Mouse (Mus musculus): ENCODE data around the gene Nynrin. TPM values are rescaled to one million over a fixed set of nuclear protein-coding genes. Genes with fewer than 3 reads are reported as not detected.
A peak's percentile ranks its signal among the peaks of the same experiment; 100 is the strongest.

Gene Nynrin
- polyA plus RNA-seq, 1 experiment from 2014 or later: 20.2 TPM

- ATAC-seq (replicated peaks; ENCODE audit: low FRiP score) (peak; percentile 5; the same call in 1 of the 2 replicates), DNase-seq (ENCODE audit: low spot score) (peak; percentile 83)
- WGBS: under 1% methylated on average over 31 of the region's 32 CpGs
- peaks cover 15% of the 10 kb centered on the region; the same call in 1 of the 2 replicates for H3K4me1 ChIP-seq (replicated peaks; ENCODE audit: control insufficient read depth, insufficient read depth, low read length)
- H3K27me3 ChIP-seq (ENCODE audit: control insufficient read depth, insufficient read depth, low read length): 0 out of 2 replicates have a peak, but pooled peaks cover 6% of the 10 kb centered on the region
- H3K9ac ChIP-seq (ENCODE audit: low read length): peak overlapping the region; percentile 78
- H3K4me2 ChIP-seq (ENCODE audit: low read depth, low read length, severe bottlenecking): peak overlapping the region; percentile 61
- no peaks in the 10 kb centered on the region for H3K36me3 ChIP-seq (ENCODE audit: control insufficient read depth, insufficient read depth, low read length)
- peak overlapping the region; percentile 42 for H3K4me3 ChIP-seq (ENCODE audit: low read depth, low read length)
- H3K9me3 ChIP-seq (ENCODE audit: control insufficient read depth, low read length): no peaks in the 10 kb centered on the region
- H3K27ac ChIP-seq (ENCODE audit: low read depth, low read length): peak overlapping the region; percentile 84
Observed at GRCm38 (mm10) chr14:55824481-55825215, 29.2 kb upstream of the Nynrin start.

DNA sequence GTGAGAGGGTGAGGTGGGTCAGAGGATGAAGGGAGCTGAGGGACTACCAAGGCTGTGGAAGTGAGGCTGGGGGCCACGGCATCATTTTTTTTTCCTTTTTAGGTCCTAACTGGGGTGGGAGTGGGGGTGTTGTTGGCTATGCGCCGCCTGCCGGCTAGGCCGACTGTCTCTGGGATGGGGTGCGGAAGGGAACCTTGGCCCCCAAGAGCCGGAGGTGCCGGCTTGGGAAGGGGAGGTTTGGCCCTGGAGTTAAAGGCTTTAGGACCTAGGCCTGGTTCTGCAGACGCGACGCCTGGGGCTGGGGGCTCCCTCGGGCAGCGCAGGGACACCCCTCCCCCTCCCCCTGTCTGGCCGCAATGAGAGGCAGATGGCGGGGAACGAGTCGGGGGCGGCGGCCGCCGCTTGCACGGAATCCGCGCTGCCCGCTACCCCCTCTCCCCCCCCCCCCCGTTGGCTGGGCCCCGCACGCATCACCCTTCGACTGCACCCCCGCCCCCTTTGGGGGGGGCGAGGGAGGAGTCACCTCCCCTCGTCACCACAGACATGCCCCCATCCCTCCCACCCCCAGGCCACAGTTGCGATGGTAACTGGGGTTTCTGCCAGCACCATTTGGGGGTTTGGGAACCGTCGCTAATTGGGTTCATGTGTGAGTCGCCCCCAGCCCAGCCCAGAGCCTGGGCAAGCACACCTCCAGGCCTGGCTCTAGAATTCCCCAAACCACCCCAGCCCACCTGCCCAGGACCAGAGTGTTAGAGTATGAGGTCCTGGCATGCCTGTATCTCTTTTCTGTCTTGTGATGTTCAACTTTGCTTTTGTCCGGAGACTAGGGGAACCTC, 28.4 kb upstream of the Nynrin start:
- peaks cover 15% of the 10 kb centered on the region; the same call in 1 of the 2 replicates for H3K4me1 ChIP-seq (replicated peaks; ENCODE audit: control insufficient read depth, insufficient read depth, low read length)

DNA sequence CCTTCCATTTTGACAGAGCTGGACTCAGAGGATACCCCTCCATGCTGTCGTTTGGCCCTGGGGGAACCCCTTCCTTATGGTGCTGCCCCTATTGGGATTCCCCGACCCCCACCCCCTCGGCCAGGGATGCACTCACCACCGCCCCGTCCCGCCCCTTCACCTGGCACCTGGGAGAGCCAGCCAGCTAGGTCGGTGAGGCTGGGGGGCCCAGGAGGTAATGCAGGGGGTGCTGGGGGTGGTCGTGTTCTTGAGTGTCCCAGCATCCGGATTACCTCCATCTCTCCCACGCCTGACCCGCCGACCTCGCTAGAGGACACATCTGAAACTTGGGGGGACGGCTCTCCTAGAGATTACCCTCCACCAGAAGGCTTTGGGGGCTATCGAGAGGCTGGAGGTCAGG, 27.7 kb upstream of the Nynrin start:
- ATAC-seq (replicated peaks; ENCODE audit: low FRiP score): no peak
- H3K4me3 ChIP-seq (ENCODE audit: low read depth, low read length): peak overlapping the region; percentile 42
- peak; percentile 66 for DNase-seq (ENCODE audit: low spot score)
- H3K9ac ChIP-seq (ENCODE audit: low read length): peak overlapping the region; percentile 78
- H3K9me3 ChIP-seq (ENCODE audit: control insufficient read depth, low read length): no peaks in the 10 kb centered on the region
- no peaks in the 10 kb centered on the region for H3K36me3 ChIP-seq (ENCODE audit: control insufficient read depth, insufficient read depth, low read length)
- 2% methylated on average over 15 of the region's 15 CpGs for WGBS
- H3K27me3 ChIP-seq (ENCODE audit: control insufficient read depth, insufficient read depth, low read length): 0 out of 2 replicates have a peak, but pooled peaks cover 6% of the 10 kb centered on the region
- peak overlapping the region; percentile 61 for H3K4me2 ChIP-seq (ENCODE audit: low read depth, low read length, severe bottlenecking)
- H3K27ac ChIP-seq (ENCODE audit: low read depth, low read length): no peak overlapping the region
- H3K4me1 ChIP-seq (replicated peaks; ENCODE audit: control insufficient read depth, insufficient read depth, low read length): peaks cover 15% of the 10 kb centered on the region; the same call in 1 of the 2 replicates

More for the DNA sequence above, 28.4 kb upstream of the Nynrin start:
- Histone ChIP-seq H3K4me2 (ENCODE audit: low read depth, low read length, severe bottlenecking) (peak overlapping the region; percentile 61), H3K27ac (ENCODE audit: low read depth, low read length) (peak overlapping the region; percentile 84), H3K27me3 (ENCODE audit: control insufficient read depth, insufficient read depth, low read length) (0 out of 2 replicates have a peak, but pooled peaks cover 6% of the 10 kb centered on the region), H3K9me3 (ENCODE audit: control insufficient read depth, low read length) (no peaks in the 10 kb centered on the region), H3K9ac (ENCODE audit: low read length) (peak overlapping the region; percentile 78), H3K36me3 (ENCODE audit: control insufficient read depth, insufficient read depth, low read length) (no peaks in the 10 kb centered on the region), H3K4me3 (ENCODE audit: low read depth, low read length) (peak overlapping the region; percentile 42)
- DNase-seq (ENCODE audit: low spot score): peak; percentile 84
- ATAC-seq (replicated peaks; ENCODE audit: low FRiP score): 0 out of 2 replicates have a peak, but pooled peaks have one; percentile 1
- 0% methylated on average over 17 of the region's 37 CpGs for WGBS

DNA sequence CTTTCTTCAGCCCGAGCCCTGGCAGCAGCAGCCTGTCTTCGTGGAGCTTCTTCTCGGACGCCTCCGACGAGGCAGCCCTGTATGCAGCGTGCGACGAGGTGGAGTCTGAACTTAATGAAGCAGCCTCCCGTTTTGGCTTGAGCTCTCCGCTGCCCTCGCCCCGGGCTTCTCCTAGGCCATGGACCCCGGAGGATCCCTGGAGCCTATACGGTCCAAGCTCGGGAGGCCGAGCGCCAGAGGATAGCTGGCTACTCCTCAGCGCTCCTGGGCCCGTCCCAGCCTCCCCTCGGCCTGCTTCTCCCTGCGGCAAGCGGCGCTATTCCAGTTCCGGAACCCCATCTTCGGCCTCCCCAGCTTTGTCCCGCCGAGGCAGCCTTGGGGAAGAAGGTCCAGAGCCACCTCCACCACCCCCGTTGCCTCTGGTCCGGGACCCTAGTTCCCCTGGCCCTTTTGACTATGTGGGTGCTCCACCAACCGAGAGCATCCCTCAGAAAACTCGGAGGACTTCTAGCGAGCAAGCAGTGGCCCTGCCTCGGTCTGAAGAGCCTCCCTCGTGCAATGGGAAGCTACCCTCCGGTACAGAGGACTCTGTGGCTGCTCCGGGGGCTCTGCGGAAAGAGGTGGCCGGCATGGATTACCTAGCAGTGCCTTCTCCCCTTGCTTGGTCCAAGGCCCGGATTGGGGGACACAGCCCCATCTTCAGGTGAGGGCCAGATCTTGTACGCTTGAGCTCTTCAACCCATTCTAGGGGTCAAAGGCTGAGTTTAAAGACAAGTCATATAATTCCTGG, 27.1 kb upstream of the Nynrin start:
- Histone ChIP-seq H3K4me1 (replicated peaks; ENCODE audit: control insufficient read depth, insufficient read depth, low read length) (peaks cover 15% of the 10 kb centered on the region; the same call in 1 of the 2 replicates), H3K36me3 (ENCODE audit: control insufficient read depth, insufficient read depth, low read length) (no peaks in the 10 kb centered on the region), H3K27ac (ENCODE audit: low read depth, low read length) (no peak overlapping the region), H3K9me3 (ENCODE audit: control insufficient read depth, low read length) (no peaks in the 10 kb centered on the region), H3K4me2 (ENCODE audit: low read depth, low read length, severe bottlenecking) (peak overlapping the region; percentile 61), H3K4me3 (ENCODE audit: low read depth, low read length) (peak overlapping the region; percentile 42), H3K27me3 (ENCODE audit: control insufficient read depth, insufficient read depth, low read length) (0 out of 2 replicates have a peak, but pooled peaks cover 6% of the 10 kb centered on the region), H3K9ac (ENCODE audit: low read length) (peak overlapping the region; percentile 44)
- DNase-seq (ENCODE audit: low spot score) (peak; percentile 70), ATAC-seq (replicated peaks; ENCODE audit: low FRiP score) (no peak)
- WGBS: 7% methylated on average over 41 of the region's 41 CpGs

- H3K9ac ChIP-seq (ENCODE audit: low read length): no peak overlapping the region
- H3K27me3 ChIP-seq (ENCODE audit: control insufficient read depth, insufficient read depth, low read length): 0 out of 2 replicates have a peak, but pooled peaks cover 6% of the 10 kb centered on the region
- H3K4me1 ChIP-seq (replicated peaks; ENCODE audit: control insufficient read depth, insufficient read depth, low read length): peaks cover 12% of the 10 kb centered on the region; the same call in 1 of the 2 replicates
- H3K9me3 ChIP-seq (ENCODE audit: control insufficient read depth, low read length): no peaks in the 10 kb centered on the region
- no peak for ATAC-seq (replicated peaks; ENCODE audit: low FRiP score)
- 56% methylated on average over 3 of the region's 3 CpGs for WGBS
- H3K4me2 ChIP-seq (ENCODE audit: low read depth, low read length, severe bottlenecking): no peak overlapping the region
- H3K27ac ChIP-seq (ENCODE audit: low read depth, low read length): no peak overlapping the region
- H3K36me3 ChIP-seq (ENCODE audit: control insufficient read depth, insufficient read depth, low read length): no peaks in the 10 kb centered on the region
- H3K4me3 ChIP-seq (ENCODE audit: low read depth, low read length): no peak overlapping the region
- no peak for DNase-seq (ENCODE audit: low spot score)
Observed at GRCm38 (mm10) chr14:55828716-55829263, 25.0 kb upstream of the Nynrin start.

DNA sequence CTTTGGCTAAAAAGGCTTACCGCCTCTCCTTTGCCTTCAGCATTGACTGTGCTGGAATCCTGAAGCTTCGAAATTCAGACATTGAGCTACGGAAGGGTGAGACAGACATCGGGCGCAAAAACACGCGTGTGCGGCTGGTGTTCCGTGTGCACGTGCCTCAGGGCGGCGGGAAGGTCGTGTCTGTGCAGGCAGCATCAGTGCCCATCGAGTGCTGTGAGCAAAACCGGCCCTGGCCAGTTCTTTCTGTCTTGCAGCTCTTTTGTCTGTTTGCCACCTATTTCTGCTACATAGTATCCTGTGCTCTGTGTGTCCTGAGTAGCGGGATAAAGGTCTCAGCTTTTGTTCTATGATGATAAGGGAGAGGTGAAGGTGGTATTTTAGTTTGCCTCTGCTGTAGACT, 24.0 kb upstream of the Nynrin start:
- ATAC-seq (replicated peaks; ENCODE audit: low FRiP score): no peak
- 89% methylated on average over 16 of the region's 16 CpGs for WGBS
- no peak overlapping the region for H3K27ac ChIP-seq (ENCODE audit: low read depth, low read length)
- no peaks in the 10 kb centered on the region for H3K36me3 ChIP-seq (ENCODE audit: control insufficient read depth, insufficient read depth, low read length)
- peaks cover 12% of the 10 kb centered on the region; the same call in 1 of the 2 replicates for H3K4me1 ChIP-seq (replicated peaks; ENCODE audit: control insufficient read depth, insufficient read depth, low read length)
- H3K4me3 ChIP-seq (ENCODE audit: low read depth, low read length): no peak overlapping the region
- no peak overlapping the region for H3K4me2 ChIP-seq (ENCODE audit: low read depth, low read length, severe bottlenecking)
- no peak overlapping the region for H3K9ac ChIP-seq (ENCODE audit: low read length)
- H3K9me3 ChIP-seq (ENCODE audit: control insufficient read depth, low read length): no peaks in the 10 kb centered on the region
- no peak for DNase-seq (ENCODE audit: low spot score)
- 0 out of 2 replicates have a peak, but pooled peaks cover 6% of the 10 kb centered on the region for H3K27me3 ChIP-seq (ENCODE audit: control insufficient read depth, insufficient read depth, low read length)

DNA sequence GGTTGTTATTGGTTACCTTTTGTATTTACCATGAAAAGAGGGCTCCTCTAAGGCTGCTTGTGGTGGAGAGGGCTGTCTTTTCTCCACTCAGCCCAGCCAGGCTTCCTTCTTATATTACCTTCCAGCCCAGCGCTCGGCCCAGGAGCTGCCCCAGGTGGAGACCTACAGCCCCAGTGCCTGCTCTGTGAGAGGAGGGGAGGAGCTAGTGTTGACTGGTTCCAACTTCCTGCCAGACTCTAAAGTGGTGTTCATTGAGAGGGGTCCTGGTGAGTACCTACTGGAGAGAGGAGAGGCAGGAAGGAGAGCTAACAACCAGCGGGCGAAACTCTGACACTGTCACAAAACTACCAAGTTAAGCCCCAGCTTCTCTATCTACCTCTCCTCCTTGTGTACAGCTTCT, 23.5 kb upstream of the Nynrin start:
- H3K27me3 ChIP-seq (ENCODE audit: control insufficient read depth, insufficient read depth, low read length): 0 out of 2 replicates have a peak, but pooled peaks cover 6% of the 10 kb centered on the region
- no peak overlapping the region for H3K4me3 ChIP-seq (ENCODE audit: low read depth, low read length)
- no peak overlapping the region for H3K9ac ChIP-seq (ENCODE audit: low read length)
- H3K9me3 ChIP-seq (ENCODE audit: control insufficient read depth, low read length): no peaks in the 10 kb centered on the region
- H3K4me1 ChIP-seq (replicated peaks; ENCODE audit: control insufficient read depth, insufficient read depth, low read length): peaks cover 10% of the 10 kb centered on the region; the same call in 1 of the 2 replicates
- H3K36me3 ChIP-seq (ENCODE audit: control insufficient read depth, insufficient read depth, low read length): no peaks in the 10 kb centered on the region
- 89% methylated on average over 4 of the region's 4 CpGs for WGBS
- ATAC-seq (replicated peaks; ENCODE audit: low FRiP score) (no peak), DNase-seq (ENCODE audit: low spot score) (no peak)
- H3K4me2 ChIP-seq (ENCODE audit: low read depth, low read length, severe bottlenecking): no peak overlapping the region
- no peak overlapping the region for H3K27ac ChIP-seq (ENCODE audit: low read depth, low read length)
